Mouse (Mus musculus): Measurements from ENCODE around the gene Cacnb4. TPM values are rescaled to one million over a fixed set of nuclear protein-coding genes. Genes with fewer than 3 reads are reported as not detected.

Cacnb4 gene
- polyA plus RNA-seq, 1 experiment from 2014 or later = 1.2 TPM

GRCm38 (mm10) chr2:52560266-52560665 lies 116.4 kb downstream of the Cacnb4 start:
- Histone ChIP-seq H3K9ac (no peak overlapping the region), H3K4me2 (no peak overlapping the region), H3K4me1 (no peaks in the 10 kb centered on the region), H3K9me3 (no peaks in the 10 kb centered on the region), H3K27ac (no peak overlapping the region), H3K27me3 (no peaks in the 10 kb centered on the region), H3K4me3 (no peak overlapping the region), H3K36me3 (no peaks in the 10 kb centered on the region)
- WGBS = 61% methylated on average over 2 of the region's 2 CpGs
- ATAC-seq (ENCODE audit: borderline replicate concordance, extremely low read depth, low FRiP score, low TSS enrichment) = no peak

- WGBS = 37% methylated on average over 8 of the region's 8 CpGs
- no peaks in the 10 kb centered on the region for H3K9me3 ChIP-seq
- no peaks in the 10 kb centered on the region for H3K36me3 ChIP-seq
- H3K4me1 ChIP-seq = no peaks in the 10 kb centered on the region
- H3K4me3 ChIP-seq = no peak overlapping the region
- H3K4me2 ChIP-seq = no peak overlapping the region
- H3K9ac ChIP-seq = no peak overlapping the region
- no peaks in the 10 kb centered on the region for H3K27me3 ChIP-seq
- no peak overlapping the region for H3K27ac ChIP-seq
- no peak for ATAC-seq (ENCODE audit: borderline replicate concordance, extremely low read depth, low FRiP score, low TSS enrichment)
Measured at GRCm38 (mm10) chr2:52558411-52558810, 118.2 kb downstream of the Cacnb4 start.

GRCm38 (mm10) chr2:52557503-52558275 lies 118.9 kb downstream of the Cacnb4 start:
- 70% methylated on average over 12 of the region's 12 CpGs for WGBS
- no peak overlapping the region for H3K4me2 ChIP-seq
- H3K9me3 ChIP-seq = no peaks in the 10 kb centered on the region
- no peaks in the 10 kb centered on the region for H3K27me3 ChIP-seq
- H3K36me3 ChIP-seq = no peaks in the 10 kb centered on the region
- no peak overlapping the region for H3K27ac ChIP-seq
- no peak overlapping the region for H3K9ac ChIP-seq
- ATAC-seq (ENCODE audit: borderline replicate concordance, extremely low read depth, low FRiP score, low TSS enrichment) = no peak
- H3K4me3 ChIP-seq = no peak overlapping the region
- H3K4me1 ChIP-seq = no peaks in the 10 kb centered on the region

- no peaks in the 10 kb centered on the region for H3K4me1 ChIP-seq
- no peaks in the 10 kb centered on the region for H3K27me3 ChIP-seq
- no peaks in the 10 kb centered on the region for H3K36me3 ChIP-seq
- no peak overlapping the region for H3K27ac ChIP-seq
- no peaks in the 10 kb centered on the region for H3K9me3 ChIP-seq
- H3K4me2 ChIP-seq = no peak overlapping the region
- H3K4me3 ChIP-seq = no peak overlapping the region
- 76% methylated on average over 4 of the region's 4 CpGs for WGBS
- H3K9ac ChIP-seq = no peak overlapping the region
- ATAC-seq (ENCODE audit: borderline replicate concordance, extremely low read depth, low FRiP score, low TSS enrichment) = no peak
Measured at GRCm38 (mm10) chr2:52556961-52557326, 119.7 kb downstream of the Cacnb4 start.

GRCm38 (mm10) chr2:52556298-52556960 lies 120.2 kb downstream of the Cacnb4 start:
- Histone ChIP-seq H3K36me3 (no peaks in the 10 kb centered on the region), H3K9ac (no peak overlapping the region), H3K4me3 (no peak overlapping the region), H3K9me3 (no peaks in the 10 kb centered on the region), H3K4me2 (no peak overlapping the region), H3K27ac (no peak overlapping the region), H3K27me3 (no peaks in the 10 kb centered on the region), H3K4me1 (no peaks in the 10 kb centered on the region)
- no peak for ATAC-seq (ENCODE audit: borderline replicate concordance, extremely low read depth, low FRiP score, low TSS enrichment)
- 61% methylated on average over 20 of the region's 20 CpGs for WGBS

GRCm38 (mm10) chr2:52548401-52548800 lies 128.2 kb downstream of the Cacnb4 start:
- 94% methylated on average over 3 of the region's 3 CpGs for WGBS
- H3K4me3 ChIP-seq = no peak overlapping the region
- ATAC-seq (ENCODE audit: borderline replicate concordance, extremely low read depth, low FRiP score, low TSS enrichment) = no peak

GRCm38 (mm10) chr2:52547331-52547730 lies 129.3 kb downstream of the Cacnb4 start:
- Histone ChIP-seq H3K9ac (no peak overlapping the region), H3K27ac (no peak overlapping the region), H3K4me3 (no peak overlapping the region), H3K4me2 (no peak overlapping the region), H3K27me3 (no peaks in the 10 kb centered on the region), H3K9me3 (no peaks in the 10 kb centered on the region), H3K36me3 (no peaks in the 10 kb centered on the region), H3K4me1 (no peaks in the 10 kb centered on the region)
- no peak for ATAC-seq (ENCODE audit: borderline replicate concordance, extremely low read depth, low FRiP score, low TSS enrichment)
- WGBS = 75% methylated on average over 11 of the region's 11 CpGs

More at GRCm38 (mm10) chr2:52548401-52548800, 128.2 kb downstream of the Cacnb4 start:
- H3K27me3 ChIP-seq = no peaks in the 10 kb centered on the region
- H3K9ac ChIP-seq = no peak overlapping the region
- H3K9me3 ChIP-seq = no peaks in the 10 kb centered on the region
- no peaks in the 10 kb centered on the region for H3K4me1 ChIP-seq
- no peak overlapping the region for H3K27ac ChIP-seq
- no peaks in the 10 kb centered on the region for H3K36me3 ChIP-seq
- no peak overlapping the region for H3K4me2 ChIP-seq

GRCm38 (mm10) chr2:52544527-52544926 lies 132.1 kb downstream of the Cacnb4 start:
- no peaks in the 10 kb centered on the region for H3K36me3 ChIP-seq
- no peak overlapping the region for H3K9ac ChIP-seq
- H3K27me3 ChIP-seq = no peaks in the 10 kb centered on the region
- H3K9me3 ChIP-seq = no peaks in the 10 kb centered on the region
- H3K4me2 ChIP-seq = no peak overlapping the region
- 44% methylated on average over 2 of the region's 2 CpGs for WGBS
- no peak overlapping the region for H3K4me3 ChIP-seq
- no peaks in the 10 kb centered on the region for H3K4me1 ChIP-seq
- no peak for ATAC-seq (ENCODE audit: borderline replicate concordance, extremely low read depth, low FRiP score, low TSS enrichment)
- no peak overlapping the region for H3K27ac ChIP-seq

- WGBS = 87% methylated on average over 4 of the region's 4 CpGs
- Histone ChIP-seq H3K4me3 (no peak overlapping the region), H3K27ac (no peak overlapping the region), H3K4me1 (no peaks in the 10 kb centered on the region), H3K27me3 (no peaks in the 10 kb centered on the region), H3K36me3 (no peaks in the 10 kb centered on the region), H3K9me3 (no peaks in the 10 kb centered on the region), H3K4me2 (no peak overlapping the region), H3K9ac (no peak overlapping the region)
- no peak for ATAC-seq (ENCODE audit: borderline replicate concordance, extremely low read depth, low FRiP score, low TSS enrichment)
Measured at GRCm38 (mm10) chr2:52541068-52541467, 135.6 kb downstream of the Cacnb4 start.

- H3K27ac ChIP-seq = no peak overlapping the region
- no peaks in the 10 kb centered on the region for H3K4me1 ChIP-seq
- no peak overlapping the region for H3K4me2 ChIP-seq
- no peaks in the 10 kb centered on the region for H3K36me3 ChIP-seq
- H3K27me3 ChIP-seq = no peaks in the 10 kb centered on the region
- H3K9ac ChIP-seq = no peak overlapping the region
- no peak overlapping the region for H3K4me3 ChIP-seq
- H3K9me3 ChIP-seq = no peaks in the 10 kb centered on the region
- 77% methylated on average over 6 of the region's 6 CpGs for WGBS
- ATAC-seq (ENCODE audit: borderline replicate concordance, extremely low read depth, low FRiP score, low TSS enrichment) = no peak
Measured at GRCm38 (mm10) chr2:52539318-52539717, 137.3 kb downstream of the Cacnb4 start.

- Histone ChIP-seq H3K27me3 (no peaks in the 10 kb centered on the region), H3K9ac (no peak overlapping the region), H3K27ac (no peak overlapping the region), H3K4me3 (no peak overlapping the region), H3K4me1 (no peaks in the 10 kb centered on the region), H3K9me3 (no peaks in the 10 kb centered on the region), H3K36me3 (no peaks in the 10 kb centered on the region), H3K4me2 (no peak overlapping the region)
- ATAC-seq (ENCODE audit: borderline replicate concordance, extremely low read depth, low FRiP score, low TSS enrichment) = no peak
- WGBS = 74% methylated on average over 3 of the region's 3 CpGs
Measured at GRCm38 (mm10) chr2:52537645-52538044, 139.0 kb downstream of the Cacnb4 start.

- no peak for ATAC-seq (ENCODE audit: borderline replicate concordance, extremely low read depth, low FRiP score, low TSS enrichment)
- Histone ChIP-seq H3K27ac (no peak overlapping the region), H3K4me2 (no peak overlapping the region), H3K27me3 (no peaks in the 10 kb centered on the region), H3K36me3 (no peaks in the 10 kb centered on the region), H3K9me3 (no peaks in the 10 kb centered on the region), H3K9ac (no peak overlapping the region), H3K4me1 (no peaks in the 10 kb centered on the region), H3K4me3 (no peak overlapping the region)
- 84% methylated on average over 9 of the region's 9 CpGs for WGBS
Measured at GRCm38 (mm10) chr2:52537155-52537554, 139.5 kb downstream of the Cacnb4 start.

Measured in lung, embryonic 15.5 days (tissue).